Mouse (Mus musculus) E14TG2a.4 (cell line): ENCODE measurements around the gene Palm.

Source experiments
- CTCF ChIP-seq: conservative IDR thresholded peaks from 2 replicates; pipeline ENCODE4 v1.5.1; 2014; ENCODE audit warnings: low read length
- NANOG ChIP-seq: IDR thresholded peaks from 2 replicates; pipeline ENCODE4 v1.6.1; 2014; ENCODE audit warnings: borderline replicate concordance, low read length, mixed read lengths
- POU5F1 ChIP-seq: IDR thresholded peaks from 2 replicates; pipeline ENCODE4 v1.6.1; 2014; ENCODE audit warnings: low read length, borderline replicate concordance

DNA sequence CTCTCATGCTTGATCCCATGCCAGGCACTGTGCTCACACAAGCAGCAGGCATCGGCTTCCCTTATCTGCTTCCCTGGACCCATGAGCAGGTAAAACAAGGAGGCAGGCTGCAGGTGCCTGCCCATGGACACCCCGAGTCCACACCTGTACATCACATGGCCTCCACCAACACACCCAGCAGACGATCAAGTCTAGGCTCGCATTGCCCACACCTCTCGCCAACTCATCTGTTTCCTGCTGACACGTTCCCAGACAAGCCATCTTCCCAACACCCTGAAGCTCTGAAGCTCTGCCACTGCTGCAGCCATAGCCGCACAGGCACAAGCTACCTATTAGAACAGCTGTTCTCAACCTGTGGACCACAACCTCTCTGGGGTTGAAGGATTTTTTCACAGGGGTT lies 29.1 kb upstream of the Palm start:
- TF ChIP-seq CTCF (no peak), POU5F1 (no peak), NANOG (no peak)
